Mouse (Mus musculus) MEL (cell line): ENCODE measurements at regions not wholly inside any gene's neighbourhood (a gene's known extent, or its start where the extent isn't known, plus 50 kb on each side); places are given as distances from the start of the nearest gene placed in this dataset.

Experiments used
- DNase-seq: peaks from one replicate; pipeline ENCODE4 v3.0.0; 2011; ENCODE audit warnings: low read depth, low spot score
- H3K27ac ChIP-seq: 2 replicates; pipeline ENCODE4 v1.5.1; 2012; ENCODE audit warnings: low read depth, mild to moderate bottlenecking, control low read depth, low read length, moderate library complexity; ENCODE audit not compliant: control insufficient read depth
- H3K27me3 ChIP-seq, 2 experiments: fragments of 150-350 bp in 1 of 2; sonication (generic) in 1 of 2; 2 replicates each; pipeline ENCODE4 v1.6.1; 2012; ENCODE audit warnings: low read length in 2 of 2, mild to moderate bottlenecking in 2 of 2, improper control_type of control experiment in 1 of 2, moderate library complexity in 1 of 2; ENCODE audit not compliant: insufficient read depth in 2 of 2, control insufficient read depth in 1 of 2
- H3K36me3 ChIP-seq, 2 experiments: 2 replicates each; pipeline ENCODE4 v1.6.1; 2012 to 2014; ENCODE audit warnings: low read length in 2 of 2, improper control_type of control experiment in 1 of 2, inconsistent platforms in 1 of 2, mild to moderate bottlenecking in 1 of 2; ENCODE audit not compliant: insufficient read depth in 2 of 2, control insufficient read depth in 1 of 2
- H3K4me1 ChIP-seq, 2 experiments: fragments of 150-350 bp in 1 of 2; sonication (generic) in 1 of 2; 2 replicates each; pipeline ENCODE4 v1.6.1; 2012; ENCODE audit warnings: low read length in 2 of 2, improper control_type of control experiment in 1 of 2, mild to moderate bottlenecking in 1 of 2; ENCODE audit not compliant: insufficient read depth in 2 of 2, control insufficient read depth in 1 of 2
- H3K4me3 ChIP-seq, 2 experiments: fragments of 150-350 bp in 1 of 2; sonication (generic) in 1 of 2; 2 replicates each; pipeline ENCODE4 v1.5.1; 2012; ENCODE audit warnings: low read depth in 2 of 2, low read length in 2 of 2, mild to moderate bottlenecking in 2 of 2, moderate library complexity in 2 of 2, control low read depth in 1 of 2, improper control_type of control experiment in 1 of 2; ENCODE audit not compliant: control insufficient read depth in 1 of 2, insufficient read depth in 1 of 2
- H3K79me2 ChIP-seq: 2 replicates; pipeline ENCODE4 v1.6.1; 2012; ENCODE audit warnings: mild to moderate bottlenecking, low read length, moderate library complexity; ENCODE audit not compliant: control insufficient read depth, poor library complexity, insufficient read depth
- H3K9ac ChIP-seq: 2 replicates; pipeline ENCODE4 v1.6.1; 2012; ENCODE audit warnings: low read depth, mild to moderate bottlenecking, control low read depth, low read length, moderate library complexity; ENCODE audit not compliant: control insufficient read depth, poor library complexity, severe bottlenecking
- H3K9me3 ChIP-seq: fragments of 150-350 bp; sonication (generic); replicated peaks from 2 replicates; pipeline ENCODE4 v1.6.1; 2012; ENCODE audit warnings: mild to moderate bottlenecking, low read length, improper control_type of control experiment, moderate library complexity; ENCODE audit not compliant: insufficient read depth
- BHLHE40 ChIP-seq: IDR thresholded peaks from 2 replicates; pipeline ENCODE4 v1.6.1; 2012; ENCODE audit warnings: low read depth, mild to moderate bottlenecking, inconsistent platforms, low read length, improper control_type of control experiment, borderline replicate concordance
- CHD1 ChIP-seq: IDR thresholded peaks from 2 replicates; pipeline ENCODE4 v1.6.1; 2012; ENCODE audit warnings: low read depth, mild to moderate bottlenecking, inconsistent platforms, low read length, improper control_type of control experiment
- EP300 ChIP-seq, 2 experiments: IDR thresholded peaks; 2 replicates each; pipeline ENCODE4 v1.6.1; 2011; ENCODE audit warnings: improper control_type of control experiment in 2 of 2, low read length in 2 of 2, low read depth in 1 of 2, mild to moderate bottlenecking in 1 of 2
- ETS1 ChIP-seq: IDR thresholded peaks from 2 replicates; pipeline ENCODE4 v1.6.1; 2012; ENCODE audit warnings: low read depth, mild to moderate bottlenecking, inconsistent platforms, low read length, improper control_type of control experiment, moderate library complexity
- KAT2A ChIP-seq: conservative IDR thresholded peaks from 2 replicates; pipeline ENCODE4 v1.6.1; 2012; ENCODE audit warnings: low read depth, low read length, improper control_type of control experiment, inconsistent platforms
- MAX ChIP-seq: IDR thresholded peaks from 2 replicates; pipeline ENCODE4 v1.6.1; 2011; ENCODE audit warnings: low read length, improper control_type of control experiment
- NELFE ChIP-seq: IDR thresholded peaks from 2 replicates; pipeline ENCODE4 v1.6.1; 2011; ENCODE audit warnings: low read depth, low read length, improper control_type of control experiment
- NRF1 ChIP-seq: IDR thresholded peaks from 2 replicates; pipeline ENCODE4 v1.6.1; 2014; ENCODE audit warnings: low read depth, mild to moderate bottlenecking, inconsistent platforms, low read length, improper control_type of control experiment, moderate library complexity; ENCODE audit not compliant: poor library complexity, insufficient read depth, severe bottlenecking
- POLR2AphosphoS2 ChIP-seq: IDR thresholded peaks from 2 replicates; pipeline ENCODE4 v1.6.1; 2011; ENCODE audit warnings: low read length, improper control_type of control experiment
- POLR2AphosphoS5 ChIP-seq: IDR thresholded peaks from 2 replicates; pipeline ENCODE4 v1.6.1; 2012; ENCODE audit warnings: low read depth, borderline replicate concordance, mild to moderate bottlenecking, inconsistent platforms, low read length, moderate library complexity, mixed read lengths
- SIN3A ChIP-seq: IDR thresholded peaks from 2 replicates; pipeline ENCODE4 v1.6.1; 2012; ENCODE audit warnings: low read length, improper control_type of control experiment, inconsistent platforms
- SMC3 ChIP-seq: IDR thresholded peaks from 2 replicates; pipeline ENCODE4 v1.6.1; 2011; ENCODE audit warnings: low read depth, low read length, improper control_type of control experiment
- TAL1 ChIP-seq: IDR thresholded peaks from 2 replicates; pipeline ENCODE4 v1.6.1; 2012; ENCODE audit warnings: mild to moderate bottlenecking, inconsistent platforms, low read length, moderate library complexity, mixed read lengths
- TBP ChIP-seq: IDR thresholded peaks from 2 replicates; pipeline ENCODE4 v1.8.0; 2011; ENCODE audit warnings: low read depth, low read length, improper control_type of control experiment
- USF1 ChIP-seq: IDR thresholded peaks from 2 replicates; pipeline ENCODE4 v1.6.1; 2014; ENCODE audit warnings: low read depth, mild to moderate bottlenecking, inconsistent platforms, low read length, improper control_type of control experiment, moderate library complexity
- USF2 ChIP-seq, 2 experiments: IDR thresholded peaks; 2 replicates each; pipeline ENCODE4 v1.6.1; 2011 to 2012; ENCODE audit warnings: improper control_type of control experiment in 2 of 2, low read length in 2 of 2, borderline replicate concordance in 1 of 2, inconsistent platforms in 1 of 2, low read depth in 1 of 2, mild to moderate bottlenecking in 1 of 2; ENCODE audit not compliant: insufficient read depth in 1 of 2
- ZC3H11A ChIP-seq: IDR thresholded peaks from 2 replicates; pipeline ENCODE4 v1.6.1; 2012; ENCODE audit warnings: low read depth, mild to moderate bottlenecking, inconsistent platforms, low read length, improper control_type of control experiment
- ZKSCAN1 ChIP-seq: IDR thresholded peaks from 2 replicates; pipeline ENCODE4 v1.6.1; 2012; ENCODE audit warnings: low read depth, mild to moderate bottlenecking, inconsistent platforms, low read length, improper control_type of control experiment, moderate library complexity
- ZNF384 ChIP-seq: IDR thresholded peaks from 2 replicates; pipeline ENCODE4 v1.6.1; 2012; ENCODE audit warnings: low read depth, mild to moderate bottlenecking, inconsistent platforms, low read length, improper control_type of control experiment

DNA sequence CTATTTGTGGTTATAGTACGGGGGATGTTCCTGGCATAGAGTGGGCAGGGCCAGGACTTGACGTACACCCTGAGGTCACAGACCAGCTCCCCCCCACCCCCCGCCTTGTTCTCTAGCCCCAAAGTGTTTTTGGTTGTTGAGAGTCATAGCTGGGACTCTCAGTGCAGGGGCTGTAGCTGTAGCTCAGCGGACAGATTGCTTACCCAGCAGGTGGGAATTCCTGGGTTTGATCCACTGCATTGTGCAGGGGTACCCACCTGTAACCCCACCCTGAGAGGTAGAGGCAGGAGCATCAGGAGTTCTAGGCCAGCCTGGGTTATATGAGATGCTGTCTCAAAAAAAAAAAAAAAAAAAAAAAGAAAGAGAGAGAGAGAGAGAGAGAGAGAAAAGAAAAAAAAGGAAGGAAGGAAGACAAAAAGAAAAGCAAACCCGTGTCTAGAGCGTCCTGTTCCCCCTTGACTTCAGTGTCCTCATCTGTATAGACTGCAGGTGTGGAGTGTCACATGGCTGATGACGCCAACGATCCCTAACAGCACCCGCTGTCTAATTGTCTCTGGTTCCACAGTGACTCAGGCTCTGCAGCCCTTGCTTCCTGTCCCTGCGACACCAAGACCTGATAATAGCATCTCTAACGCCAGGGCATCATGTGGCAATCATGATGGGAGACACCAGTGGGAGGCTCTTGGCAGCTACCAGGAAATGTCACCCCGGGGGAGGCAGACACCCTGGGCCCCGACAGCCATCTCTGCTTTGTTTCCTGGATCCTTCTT is 102.0 kb upstream of the Vrk1 start:
- Histone ChIP-seq H3K27ac (no peak overlapping the region), H3K4me3 (no peak overlapping the region), H3K27me3 (no peaks in the 10 kb centered on the region), H3K4me1 (peaks cover 4 to 23% of the 10 kb centered on the region in 2 experiments; a peak in 3 of 4 replicates), H3K79me2 (no peaks in the 10 kb centered on the region), H3K36me3 (peaks cover 0 to 10% of the 10 kb centered on the region in 2 experiments; a peak in 2 of 4 replicates), H3K9me3 (no peaks in the 10 kb centered on the region), H3K9ac (peak overlapping the region; percentile 33)
- DNase-seq: peak; percentile 59
- TF ChIP-seq MAX: peak; percentile 61
- TF ChIP-seq TBP: no peak
- no peak for TF ChIP-seq NELFE
- no peak for TF ChIP-seq POLR2AphosphoS5
- TF ChIP-seq ETS1: peak; percentile 57; the same call in 1 of the 2 replicates
- no peak for TF ChIP-seq CHD1
- TF ChIP-seq TAL1: no peak
- no peak for TF ChIP-seq SMC3
- peak; percentile 77 for TF ChIP-seq USF1
- no peak for TF ChIP-seq NRF1
- no peak for TF ChIP-seq ZC3H11A
- peak; percentile 22 to 44; a peak in 3 of 4 replicates for TF ChIP-seq EP300 (IDR thresholded peaks at IDR 0.05; ENCODE audit: low read depth in 1 of 2, low read length in 2 of 2)
- TF ChIP-seq ZNF384: peak; percentile 77
- no peak for TF ChIP-seq BHLHE40
- TF ChIP-seq KAT2A: no peak
- no peak for TF ChIP-seq SIN3A
- TF ChIP-seq USF2 (IDR thresholded peaks at IDR 0.05; ENCODE audit: borderline replicate concordance in 1 of 2, insufficient read depth in 1 of 2, low read depth in 1 of 2, low read length in 2 of 2): 0 out of 4 replicates have a peak, but pooled peaks of 1 of the 2 experiments have one; percentile 7

GRCm38 (mm10) chr12:105911556-105911955 is 98.5 kb upstream of the Vrk1 start:
- Histone ChIP-seq H3K36me3 (peaks cover 0 to 10% of the 10 kb centered on the region in 2 experiments; a peak in 2 of 4 replicates), H3K9me3 (no peaks in the 10 kb centered on the region)
- no peak for TF ChIP-seq ZKSCAN1
- no peak for TF ChIP-seq POLR2AphosphoS5
- no peak for TF ChIP-seq BHLHE40
- TF ChIP-seq ZC3H11A: no peak
- no peak for TF ChIP-seq NELFE
- TF ChIP-seq POLR2AphosphoS2: no peak

More at GRCm38 (mm10) chr12:105911556-105911955, 98.5 kb upstream of the Vrk1 start:
- peaks cover 4 to 17% of the 10 kb centered on the region in 2 experiments; a peak in 3 of 4 replicates for H3K4me1 ChIP-seq
- DNase-seq: no peak
- H3K27me3 ChIP-seq: no peaks in the 10 kb centered on the region
- no peaks in the 10 kb centered on the region for H3K79me2 ChIP-seq
- no peak overlapping the region for H3K27ac ChIP-seq
- no peak overlapping the region for H3K4me3 ChIP-seq
- H3K9ac ChIP-seq: no peak overlapping the region
